Mouse (Mus musculus) thymus, adult 2 months (tissue): ENCODE results near the gene Zfp281. TPM values are rescaled to one million over a fixed set of nuclear protein-coding genes. Genes with fewer than 3 reads are reported as not detected.

Experiments used
- DNase-seq: peaks from one replicate; pipeline ENCODE4 v3.0.0; 2021
- H3K27ac ChIP-seq: fragments of 200-500 bp; 2 replicates; pipeline ENCODE4 v1.5.1; 2012; ENCODE audit warnings: low read length, control low read depth; ENCODE audit not compliant: control insufficient read depth, insufficient read depth
- H3K27me3 ChIP-seq: fragments of 200-500 bp; 2 replicates; pipeline ENCODE4 v1.6.1; 2012; ENCODE audit warnings: mild to moderate bottlenecking, low read length, moderate library complexity, mixed read lengths; ENCODE audit not compliant: control insufficient read depth, insufficient read depth
- H3K36me3 ChIP-seq: fragments of 200-500 bp; 2 replicates; pipeline ENCODE4 v1.6.1; 2012; ENCODE audit warnings: mild to moderate bottlenecking, low read length, moderate library complexity; ENCODE audit not compliant: control insufficient read depth, insufficient read depth
- H3K4me1 ChIP-seq: fragments of 200-500 bp; replicated peaks from 2 replicates; pipeline ENCODE4 v1.6.1; 2012; ENCODE audit warnings: low read length; ENCODE audit not compliant: control insufficient read depth, insufficient read depth
- H3K4me3 ChIP-seq: fragments of 200-500 bp; 2 replicates; pipeline ENCODE4 v1.5.1; 2012; ENCODE audit warnings: mild to moderate bottlenecking, low read length, control low read depth, moderate library complexity; ENCODE audit not compliant: control insufficient read depth, insufficient read depth
- CTCF ChIP-seq: fragments of 200-500 bp; IDR thresholded peaks from 2 replicates; pipeline ENCODE4 v1.5.1; 2012; ENCODE audit warnings: mild to moderate bottlenecking, control low read depth, low read length, moderate library complexity, borderline replicate concordance; ENCODE audit not compliant: control insufficient read depth, poor library complexity, insufficient read depth; ENCODE audit errors: extremely low read depth
- POLR2A ChIP-seq: fragments of 200-500 bp; IDR thresholded peaks from 2 replicates; pipeline ENCODE4 v1.6.1; 2012; ENCODE audit warnings: mild to moderate bottlenecking, low read length, control low read depth, moderate library complexity; ENCODE audit not compliant: control insufficient read depth, poor library complexity, insufficient read depth; ENCODE audit errors: extremely low read depth
- WGBS: fragments of 180-500 bp; shearing (Covaris S2); methylation state at CpG from one replicate; pipeline ENCODE4 v1.1.7; 2018; 5-methylcytosine and 5-hydroxymethylcytosine counted together
- polyA plus RNA-seq: library from polyadenylated mRNA; depleted of rRNA; stranded (reverse); fragments of >200 nt; gene quantifications from 2 replicates; pipeline ENCODE4 v1.2.3, GENCODE M21; 2012

Gene Zfp281
- polyA plus RNA-seq, 1 experiment, result 6.2 TPM

- no peaks in the 10 kb centered on the region for H3K27me3 ChIP-seq
- TF ChIP-seq CTCF (no peak), POLR2A (no peak)
- H3K4me1 ChIP-seq, result peaks cover 11% of the 10 kb centered on the region
- 98% methylated on average over 5 of the region's 5 CpGs for WGBS
- no peaks in the 10 kb centered on the region for H3K36me3 ChIP-seq
- DNase-seq, result no peak
- H3K4me3 ChIP-seq, result no peak overlapping the region
- H3K27ac ChIP-seq, result no peak overlapping the region
Measured at GRCm38 (mm10) chr1:136638699-136639098, 14.0 kb downstream of the Zfp281 start.

- Histone ChIP-seq H3K4me1 (peaks cover 11% of the 10 kb centered on the region), H3K36me3 (no peaks in the 10 kb centered on the region), H3K4me3 (no peak overlapping the region), H3K27ac (no peak overlapping the region), H3K27me3 (no peaks in the 10 kb centered on the region)
- 56% methylated on average over 2 of the region's 2 CpGs for WGBS
- TF ChIP-seq CTCF (no peak), POLR2A (no peak)
- DNase-seq, result no peak
Measured at GRCm38 (mm10) chr1:136639221-136639620, 14.5 kb downstream of the Zfp281 start.

GRCm38 (mm10) chr1:136642701-136643100, 18.0 kb downstream of the Zfp281 start:
- over 99% methylated on average over 3 of the region's 3 CpGs for WGBS
- no peak for DNase-seq
- Histone ChIP-seq H3K4me1 (0 out of 2 replicates have a peak, but pooled peaks cover 5% of the 10 kb centered on the region), H3K27me3 (no peaks in the 10 kb centered on the region), H3K36me3 (no peaks in the 10 kb centered on the region), H3K27ac (no peak overlapping the region), H3K4me3 (no peak overlapping the region)
- TF ChIP-seq POLR2A (no peak), CTCF (no peak)

GRCm38 (mm10) chr1:136644486-136644885, 19.8 kb downstream of the Zfp281 start:
- Histone ChIP-seq H3K4me1 (no peaks in the 10 kb centered on the region), H3K36me3 (no peaks in the 10 kb centered on the region), H3K27me3 (no peaks in the 10 kb centered on the region), H3K4me3 (no peak overlapping the region), H3K27ac (no peak overlapping the region)
- TF ChIP-seq POLR2A, result no peak
- TF ChIP-seq CTCF, result no peak
- 89% methylated on average over 4 of the region's 4 CpGs for WGBS
- no peak for DNase-seq

- WGBS, result 93% methylated on average over 8 of the region's 8 CpGs
- Histone ChIP-seq H3K4me1 (no peaks in the 10 kb centered on the region), H3K36me3 (no peaks in the 10 kb centered on the region), H3K27ac (no peak overlapping the region), H3K27me3 (no peaks in the 10 kb centered on the region), H3K4me3 (no peak overlapping the region)
- no peak for DNase-seq
- TF ChIP-seq POLR2A, result no peak
- TF ChIP-seq CTCF, result no peak
Measured at GRCm38 (mm10) chr1:136645849-136646625, 21.3 kb downstream of the Zfp281 start.

- no peak overlapping the region for H3K4me3 ChIP-seq
- TF ChIP-seq CTCF, result no peak
- TF ChIP-seq POLR2A, result no peak
- no peaks in the 10 kb centered on the region for H3K36me3 ChIP-seq
- DNase-seq, result no peak
- peaks cover 6% of the 10 kb centered on the region; the same call in 1 of the 2 replicates for H3K4me1 ChIP-seq
- H3K27me3 ChIP-seq, result no peaks in the 10 kb centered on the region
- WGBS, result 80% methylated on average over 3 of the region's 3 CpGs
- H3K27ac ChIP-seq, result no peak overlapping the region
Measured at GRCm38 (mm10) chr1:136652066-136652465, 27.4 kb downstream of the Zfp281 start.
